Mouse (Mus musculus) gastrocnemius, postnatal 36 days (tissue): ENCODE data around the gene 4933424G06Rik. TPM values are rescaled to one million over a fixed set of nuclear protein-coding genes. Genes with fewer than 3 reads are reported as not detected.
"Not testable (repeated sequence)": the region's sequence is repeated elsewhere in the genome, so short reads cannot be mapped to it uniquely, and the experiment has no call there.

Experiments used
- DNase-seq, 2 experiments: peaks; one replicate each; pipeline ENCODE4 v3.0.0; 2022
- intact Hi-C: fragments of 180-260 bp; cut with DNase I; formaldehyde crosslinking; loops from one replicate; pipeline ENCODE4 v1.15.1; 2025
- long read RNA-seq, 2 experiments: library from polyadenylated mRNA; stranded (forward); transcript quantifications; one replicate each; pipeline ENCODE4 v2.0.0; 2021
- total RNA-seq, 2 experiments: library from RNA; stranded (reverse); gene quantifications; 2 replicates each; pipeline ENCODE4 v1.2.3; 2021

The 4933424G06Rik gene
- total RNA-seq, result under 1 TPM in 1 of 2 experiments, not detected in 1; 0.49 TPM
- long read RNA-seq, experiment 1, partial matches to known transcripts, result 0 of 3 reads
- long read RNA-seq, experiment 1, other reads (novel, unspliced or antisense), result 3 of 3 reads
- long read RNA-seq, experiment 2, partial matches to known transcripts, result 0 of 5 reads
- long read RNA-seq, experiment 2, other reads (novel, unspliced or antisense), result 5 of 5 reads

DNA sequence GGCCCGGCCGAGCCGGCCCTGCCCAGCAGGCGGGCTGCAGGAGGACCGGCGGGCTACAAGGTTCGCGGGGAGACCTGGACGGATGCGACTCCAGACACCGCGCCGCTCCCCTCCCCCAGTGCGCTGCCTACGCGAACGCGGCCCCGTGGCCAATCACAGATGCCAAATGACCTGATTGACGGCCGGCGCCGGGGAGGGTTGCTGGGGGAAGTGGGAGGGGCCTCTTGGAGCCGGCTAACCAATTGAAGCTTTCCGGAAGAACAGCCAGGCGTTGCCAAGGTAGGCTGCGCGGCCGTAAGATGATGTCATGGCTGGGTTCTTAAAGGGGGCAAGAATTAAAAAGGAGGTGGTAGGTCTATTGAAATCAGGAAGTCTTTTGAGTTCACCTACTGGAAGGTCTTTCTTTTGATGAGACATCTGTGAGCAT, at the start of gene 4933424G06Rik:
4933424G06Rik (plus strand) TSS at position 296 of the 427 bp plus-strand sequence.
- peak; percentile 92 to 97 for DNase-seq
- intact Hi-C loops, result no loop called here

DNA sequence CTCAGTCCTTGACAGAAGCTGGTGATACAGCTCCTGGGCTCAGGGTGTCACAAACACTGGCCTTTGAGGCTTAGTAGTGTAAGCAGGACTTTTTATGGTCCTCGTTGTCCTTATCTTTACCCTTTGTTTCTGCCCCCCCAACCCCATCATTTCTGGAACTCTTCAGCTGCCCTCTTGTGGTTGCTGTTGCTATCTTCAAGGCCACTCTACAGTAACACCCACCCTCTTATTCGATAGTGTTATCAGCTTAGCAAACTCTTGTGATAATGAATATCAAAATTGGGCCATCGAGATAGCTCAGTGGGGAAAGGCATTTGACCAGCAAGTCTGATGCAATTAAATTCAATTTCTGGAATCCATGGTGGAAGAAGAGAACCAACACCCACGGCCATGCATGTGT, 45.5 kb upstream of the 4933424G06Rik start:
- intact Hi-C loops, result no loop called here

DNA sequence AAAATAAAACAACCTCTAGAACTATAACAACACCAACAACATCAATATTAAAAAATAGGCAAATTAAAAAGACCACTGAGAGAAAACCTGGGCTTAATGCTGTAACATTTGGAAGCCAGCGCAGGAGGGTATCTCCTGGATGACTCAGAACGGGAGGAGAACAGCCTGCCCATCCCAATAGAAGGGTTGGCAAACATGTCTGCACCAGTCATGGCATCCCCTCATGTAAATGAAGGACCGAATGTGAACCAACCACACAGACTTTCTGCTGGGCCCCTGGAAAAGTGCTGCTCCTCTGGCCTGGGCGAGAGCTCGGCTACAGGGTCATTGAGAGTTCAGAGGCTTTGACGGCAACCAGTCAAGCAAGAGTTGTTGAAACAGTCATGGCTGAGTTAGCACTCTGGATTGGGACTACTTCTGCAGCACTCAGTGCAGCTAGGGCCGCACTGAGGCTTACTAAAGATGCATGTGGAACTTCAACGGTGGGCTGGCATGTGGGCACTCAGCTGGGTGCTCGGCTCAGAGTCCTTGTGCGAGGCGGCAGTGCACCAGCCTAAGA, 44.7 kb upstream of the 4933424G06Rik start:
- no peak for DNase-seq
- intact Hi-C loops, result no loop called here

More for the DNA sequence above, 45.5 kb upstream of the 4933424G06Rik start:
- DNase-seq, result no peak

DNA sequence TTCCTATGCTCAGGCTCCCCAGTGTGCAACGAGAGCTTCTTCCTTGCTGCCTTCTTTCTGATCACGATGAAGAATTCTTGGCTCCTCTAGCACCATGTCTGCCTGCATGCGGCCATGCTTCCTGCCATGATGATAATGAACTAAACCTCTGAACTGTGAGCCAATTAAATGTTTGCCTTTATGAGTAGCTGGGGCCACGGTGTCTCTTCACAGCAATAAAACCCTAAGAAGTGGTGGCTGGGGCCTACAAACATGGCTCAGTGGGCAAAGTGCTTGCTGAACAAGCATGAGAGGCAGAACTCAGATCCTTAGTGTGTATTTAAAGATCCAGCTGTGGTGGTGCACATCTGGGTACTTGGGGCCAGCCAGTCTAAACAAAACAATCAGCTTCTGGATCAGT, 44.0 kb upstream of the 4933424G06Rik start:
- no peak for DNase-seq
- intact Hi-C loops, result no loop called here

DNA sequence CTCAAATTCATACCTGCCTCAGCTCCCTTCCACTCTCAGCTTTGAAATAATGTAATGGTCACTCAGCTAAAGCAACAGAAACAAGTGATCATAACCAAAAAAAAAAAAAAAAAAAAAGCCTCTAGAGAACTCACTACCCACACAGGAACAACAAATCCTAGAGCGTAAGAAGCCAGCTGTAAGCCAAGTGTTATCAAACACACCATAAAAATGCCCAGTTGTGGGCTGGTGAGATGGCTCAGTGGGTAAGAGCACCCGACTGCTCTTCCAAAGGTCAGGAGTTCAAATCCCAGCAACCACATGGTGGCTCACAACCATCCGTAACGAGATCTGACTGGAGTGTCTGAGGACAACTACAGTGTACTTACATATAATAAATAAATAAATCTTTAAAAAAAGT, 41.9 kb upstream of the 4933424G06Rik start:
- intact Hi-C loops, DNase-seq: not testable (repeated sequence)

DNA sequence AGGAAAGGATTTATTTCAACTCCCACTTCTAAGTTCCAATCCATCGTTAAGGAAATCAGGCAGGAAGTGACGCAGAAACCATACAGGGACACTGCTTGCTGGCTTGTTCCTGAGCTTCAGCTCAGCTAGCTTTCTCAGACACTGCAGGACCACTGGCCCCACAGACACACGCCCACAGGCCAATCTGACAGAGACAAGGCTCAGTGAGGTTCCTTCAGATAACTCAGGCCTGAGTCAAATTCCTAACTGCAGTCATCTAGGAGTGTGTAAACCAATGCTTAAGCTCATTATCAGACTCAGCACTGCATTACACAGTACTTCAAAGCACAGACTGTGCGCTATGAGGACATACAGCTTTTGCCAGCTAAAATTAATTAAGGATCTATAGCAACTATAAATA, 39.7 kb upstream of the 4933424G06Rik start:
- no peak for DNase-seq
- intact Hi-C loops, result no loop called here

DNA sequence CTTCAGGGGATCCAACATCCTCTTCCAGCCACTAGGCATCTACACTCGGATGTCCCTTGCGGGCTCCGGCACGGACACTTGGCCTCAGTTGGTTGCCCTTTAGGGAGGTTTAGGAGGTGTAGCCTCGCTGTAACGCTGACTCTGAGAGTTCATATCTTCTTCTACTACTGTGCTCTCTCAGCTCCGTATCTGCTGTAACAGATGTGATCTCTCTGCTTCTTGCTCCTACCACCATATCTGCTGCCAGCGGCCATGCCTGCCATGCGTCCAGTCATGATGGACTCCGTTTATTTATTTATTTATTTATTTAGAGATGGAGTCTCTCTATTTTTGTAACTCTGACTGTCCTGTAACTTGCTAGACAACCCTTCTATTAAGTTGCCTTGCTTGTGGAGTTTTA, 38.7 kb upstream of the 4933424G06Rik start:
- intact Hi-C loops, result no loop called here

DNA sequence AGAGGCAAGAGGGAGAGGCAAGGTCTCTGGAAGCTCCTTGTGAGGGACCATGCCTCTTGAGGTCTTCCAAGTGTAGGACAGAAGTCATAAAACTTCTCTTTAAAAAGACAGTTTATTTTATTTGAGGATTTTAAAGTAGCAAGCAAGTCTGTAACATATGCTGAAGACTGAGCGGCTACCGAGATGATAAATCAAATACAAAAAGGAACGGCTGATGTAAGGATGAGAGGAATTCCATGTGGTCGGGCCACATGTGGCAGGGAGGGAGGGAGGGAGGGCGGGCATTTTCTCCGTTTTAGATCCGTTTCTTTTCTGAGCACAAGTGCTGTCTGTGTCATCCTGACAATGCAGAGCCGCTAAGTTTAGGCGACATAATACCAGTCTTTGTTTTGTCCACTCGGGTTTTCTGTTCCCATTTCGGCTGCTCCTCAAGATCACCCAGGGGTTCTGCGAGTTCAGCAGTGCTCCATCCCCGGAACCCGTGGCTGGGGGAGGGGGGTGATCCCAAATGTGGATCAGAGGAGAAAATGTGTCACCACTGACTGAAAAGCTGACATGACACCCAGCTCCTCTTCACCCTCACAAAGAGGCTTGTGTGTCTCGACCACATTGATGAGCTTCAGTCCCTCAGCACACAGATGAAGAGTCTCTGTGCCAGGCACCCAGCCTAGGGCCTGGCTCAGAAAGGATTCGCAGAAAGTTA, 37.1 kb upstream of the 4933424G06Rik start:
- DNase-seq, result no peak
- intact Hi-C loops, result no loop called here

More for the DNA sequence above, 38.7 kb upstream of the 4933424G06Rik start:
- DNase-seq, result no peak

DNA sequence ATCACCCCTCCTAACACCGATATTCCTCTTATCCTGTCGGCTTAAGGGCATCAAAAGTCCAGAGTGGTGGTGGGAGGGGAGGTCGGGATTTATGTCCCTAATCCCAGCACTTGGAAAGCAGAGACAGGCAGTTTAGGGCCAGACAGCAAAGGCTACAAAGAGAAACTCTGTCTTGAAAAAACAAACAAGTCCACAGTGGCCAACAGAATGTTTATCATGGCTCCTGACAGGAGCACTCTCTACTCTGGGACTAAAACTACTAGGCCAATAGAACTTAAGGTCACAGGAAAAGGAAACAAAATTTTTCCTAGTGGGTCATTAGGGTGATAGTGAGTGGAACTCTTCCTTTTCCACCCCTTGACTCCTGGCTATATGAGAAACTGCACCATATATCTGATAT, 35.0 kb upstream of the 4933424G06Rik start:
- no peak for DNase-seq
- intact Hi-C loops, result no loop called here

DNA sequence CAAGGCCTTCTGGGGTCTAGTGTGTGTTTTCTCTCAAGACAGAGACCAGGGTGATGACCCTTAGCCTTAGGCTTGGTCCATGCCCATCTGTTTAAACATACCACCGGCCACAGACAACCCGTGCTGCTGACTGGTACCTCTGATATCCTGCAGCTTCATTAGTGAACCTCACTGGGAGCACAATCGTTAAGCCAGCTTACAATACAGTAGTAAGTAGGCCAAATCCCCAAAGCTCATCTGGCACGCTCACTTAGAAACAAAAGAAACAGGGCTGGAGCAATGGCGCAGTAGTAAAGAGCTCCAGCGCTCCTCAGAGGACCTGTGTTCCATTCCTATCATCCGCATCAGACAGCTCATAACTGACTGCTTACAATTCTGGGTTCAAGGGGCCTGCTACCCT, 29.1 kb upstream of the 4933424G06Rik start:
- intact Hi-C loops, result no loop called here
- no peak for DNase-seq

DNA sequence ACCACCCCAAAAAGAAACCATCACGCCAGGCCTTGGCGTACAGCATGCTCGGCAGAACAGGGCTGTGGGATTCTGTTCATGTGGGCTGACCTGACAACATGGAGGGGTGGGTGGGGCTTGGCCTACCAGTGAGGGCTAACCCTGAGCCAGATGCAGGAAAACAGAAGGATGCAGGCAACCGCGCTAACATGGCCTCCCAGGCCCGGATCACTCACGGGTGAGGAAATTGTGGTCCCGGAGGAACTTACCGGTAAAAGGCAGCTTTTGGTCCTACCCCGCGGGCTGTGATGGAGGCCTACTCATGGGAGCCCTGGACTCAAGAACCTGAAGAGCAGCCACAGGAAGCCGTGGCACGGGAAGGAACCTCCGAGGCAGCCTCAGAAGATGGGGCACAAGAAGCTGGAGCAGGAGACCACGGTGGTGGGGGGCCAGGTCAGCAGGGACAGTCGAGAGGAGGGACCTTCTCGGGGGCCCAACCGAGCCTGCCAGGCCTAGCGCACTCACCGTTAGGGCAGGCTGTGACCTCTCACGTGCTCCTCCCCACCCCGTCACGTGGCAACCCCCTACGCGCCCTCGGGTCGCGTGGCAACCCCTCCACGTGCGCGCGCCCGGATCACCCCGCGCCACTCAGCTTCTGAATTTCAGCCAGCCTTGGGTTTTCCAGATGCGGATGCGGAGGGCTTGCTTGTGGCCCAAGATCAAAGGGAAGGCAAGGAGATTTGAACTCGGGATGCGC, 27.2 kb upstream of the 4933424G06Rik start, which contains the start of gene Fam178b:
Fam178b (minus strand) TSS at position 564 of the 736 bp plus-strand sequence.
- intact Hi-C loops, result no loop called here

DNA sequence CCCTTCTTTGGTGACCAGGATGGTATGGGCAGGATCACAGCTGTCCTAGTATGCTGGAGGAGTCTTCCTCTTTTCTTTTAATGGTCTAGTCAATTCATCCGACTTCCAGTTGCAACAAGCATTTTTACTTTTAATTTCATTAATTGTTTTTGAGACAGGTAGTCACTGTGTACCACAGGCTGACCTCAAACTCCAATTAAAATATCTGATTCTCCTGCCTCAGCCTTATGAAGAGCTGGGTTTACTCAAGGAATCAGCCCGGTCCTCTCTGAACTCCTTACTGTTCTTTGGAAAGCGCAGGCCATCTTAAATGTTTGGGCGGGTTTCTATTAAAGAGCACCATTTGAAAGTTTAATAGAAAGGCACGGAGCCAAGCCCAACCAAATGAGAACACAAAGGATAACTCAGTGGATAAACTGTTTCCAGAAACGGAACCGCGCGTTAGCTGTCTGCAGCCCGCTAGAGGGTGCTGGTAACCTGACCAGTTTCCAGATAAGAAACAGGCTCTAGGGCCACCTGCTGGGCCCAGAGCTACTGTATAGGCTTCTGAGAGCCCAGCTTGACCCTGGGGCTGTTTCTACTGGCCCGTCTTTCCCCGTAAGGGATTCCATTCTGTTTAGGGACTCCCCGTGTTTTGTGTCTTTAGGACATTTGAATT, 26.0 kb upstream of the 4933424G06Rik start:
- peak; percentile 59 to 74 for DNase-seq
- intact Hi-C loops, result loop anchor here (1.0 kb wide), 1 partner anchor 137 kb away; the partner anchor contains the start of gene Ankrd39

More for the DNA sequence above, 27.2 kb upstream of the 4933424G06Rik start, which contains the start of gene Fam178b:
- no peak for DNase-seq

DNA sequence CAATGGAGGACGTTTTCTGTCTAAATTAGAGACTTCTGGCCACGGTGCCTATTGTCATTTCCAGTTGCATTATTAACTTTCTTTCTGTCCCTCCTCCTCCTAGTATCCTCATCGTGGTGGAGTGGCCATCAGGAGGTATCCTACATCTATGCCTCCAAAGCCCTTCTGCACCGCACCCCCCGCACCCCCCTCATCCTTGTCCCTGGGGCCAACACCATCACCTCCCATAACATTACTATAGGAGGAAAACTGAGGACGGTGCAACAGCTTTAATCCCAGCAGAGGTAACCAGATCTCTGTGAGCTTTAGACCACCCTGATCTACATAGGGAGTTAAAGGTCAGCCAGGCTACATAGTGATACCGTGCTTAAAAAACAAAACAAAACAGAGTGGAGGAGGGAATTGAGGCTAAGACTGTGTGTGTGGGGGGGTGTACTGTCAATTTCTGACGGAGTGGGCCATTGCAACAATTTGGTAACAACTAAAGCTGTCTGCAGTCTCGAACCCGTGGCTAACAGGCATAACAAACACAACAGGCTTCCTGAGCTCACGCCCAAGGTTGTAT, 19.2 kb upstream of the 4933424G06Rik start:
- no peak for DNase-seq
- intact Hi-C loops, result no loop called here

DNA sequence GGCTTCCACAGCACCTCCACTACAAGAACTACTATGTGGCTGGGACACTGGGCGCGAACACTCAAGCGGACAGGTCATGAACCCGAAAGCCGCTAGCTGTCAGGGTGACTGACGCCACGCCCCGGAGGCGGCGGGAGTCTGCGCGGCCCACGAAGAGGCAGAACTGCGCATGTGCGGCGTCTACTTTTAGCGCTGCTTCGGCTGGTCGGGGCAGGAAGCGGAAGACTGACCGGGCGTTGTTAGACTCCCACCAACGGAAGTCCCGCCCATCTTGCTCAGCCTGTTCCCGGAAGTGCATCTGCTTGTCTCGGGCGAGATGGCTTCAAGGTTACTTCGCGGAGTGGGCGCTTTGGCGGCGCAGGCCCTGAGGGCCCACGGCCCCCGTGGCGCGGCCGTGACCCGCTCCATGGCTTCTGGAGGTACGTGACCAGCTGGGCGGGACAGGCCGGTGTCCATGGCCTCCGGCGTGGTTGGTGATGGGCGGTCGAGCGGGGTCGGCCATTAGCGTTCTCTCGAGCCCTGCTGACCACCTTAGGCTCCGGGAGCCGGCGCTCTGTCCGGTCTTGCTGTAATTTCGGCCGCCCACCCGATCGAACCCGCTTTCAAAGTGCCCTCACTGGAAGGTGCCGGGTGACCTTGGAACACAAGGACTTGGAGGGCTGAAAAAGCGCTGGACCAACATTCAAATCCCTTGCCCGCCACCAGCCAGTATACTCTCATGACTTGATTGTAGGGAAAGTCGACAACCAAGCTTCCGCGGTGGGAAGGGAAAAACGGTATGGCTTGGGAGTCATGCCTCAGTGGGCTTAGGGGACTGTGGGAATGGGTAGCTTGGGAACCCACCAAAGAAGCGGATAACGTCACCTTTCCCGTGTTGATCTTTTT, 18.4 kb upstream of the 4933424G06Rik start, which contains the start of gene Cox5b:
Cox5b (plus strand) TSS at position 179 of the 885 bp plus-strand sequence.
- peak; percentile 92 to 96 for DNase-seq
- intact Hi-C loops, result loop anchor here (2.0 kb wide), 1 partner anchor 15 kb away; no protein-coding TSS in a partner anchor

DNA sequence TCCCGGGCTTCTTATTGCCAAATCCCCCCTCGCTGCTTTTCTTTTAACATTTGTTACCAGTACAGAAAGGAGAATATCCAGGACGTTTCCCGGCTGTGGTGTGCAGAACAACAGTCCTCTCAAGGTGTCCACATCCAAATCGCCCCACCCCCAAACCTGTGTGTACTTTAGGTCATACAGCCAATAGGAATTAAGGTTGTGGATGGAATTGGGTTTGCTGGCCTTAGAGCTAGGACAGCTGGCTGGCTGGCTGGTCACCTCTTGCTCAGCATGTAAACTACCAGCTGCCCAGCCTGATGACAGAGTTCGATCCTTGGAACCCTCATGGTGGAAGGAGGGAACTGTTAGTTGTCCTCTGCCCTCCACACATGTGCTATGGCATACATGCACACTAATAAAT, 15.1 kb upstream of the 4933424G06Rik start:
- intact Hi-C loops, result no loop called here

DNA sequence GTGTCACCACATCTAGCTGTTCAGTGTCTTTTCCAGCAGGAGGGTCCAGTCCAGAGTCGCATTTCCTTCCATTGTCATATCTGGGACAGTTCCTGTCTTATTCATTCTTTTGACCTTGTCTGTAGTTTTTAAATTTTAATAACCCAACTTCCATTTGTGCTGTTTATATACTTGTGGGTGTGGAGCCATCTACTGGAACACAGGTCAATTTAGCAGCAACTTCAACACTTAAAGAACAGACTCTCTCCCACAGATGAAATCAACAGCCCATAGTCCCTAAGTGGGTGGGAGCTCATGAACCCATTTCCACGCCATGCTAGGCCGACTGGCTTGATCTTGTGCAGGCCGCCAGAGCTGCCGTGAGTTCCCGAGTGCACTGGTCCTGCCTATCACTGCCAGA, 13.5 kb upstream of the 4933424G06Rik start:
- no peak for DNase-seq
- intact Hi-C loops, result no loop called here

More for the DNA sequence above, 15.1 kb upstream of the 4933424G06Rik start:
- DNase-seq, result no peak

DNA sequence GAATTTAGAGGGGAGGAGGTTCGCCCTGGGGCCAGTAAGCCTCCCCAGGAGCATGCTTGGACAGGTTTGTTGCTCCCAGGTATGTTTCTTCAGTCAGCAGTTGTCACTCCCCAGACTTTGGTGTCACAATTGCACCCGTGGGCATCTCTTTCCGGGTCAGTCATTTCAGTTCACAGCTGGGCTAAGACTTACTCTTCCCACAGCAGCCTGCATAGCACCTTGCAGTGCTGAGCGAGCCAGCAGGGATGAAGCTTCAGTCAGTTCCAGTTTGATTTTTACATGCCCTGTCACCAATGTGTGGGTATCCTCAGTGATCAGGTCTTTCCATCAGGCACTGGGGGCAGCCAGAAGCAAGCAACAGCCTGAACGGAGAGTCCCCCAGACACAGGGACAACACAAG, 12.9 kb upstream of the 4933424G06Rik start:
- DNase-seq, result no peak
- intact Hi-C loops, result no loop called here

DNA sequence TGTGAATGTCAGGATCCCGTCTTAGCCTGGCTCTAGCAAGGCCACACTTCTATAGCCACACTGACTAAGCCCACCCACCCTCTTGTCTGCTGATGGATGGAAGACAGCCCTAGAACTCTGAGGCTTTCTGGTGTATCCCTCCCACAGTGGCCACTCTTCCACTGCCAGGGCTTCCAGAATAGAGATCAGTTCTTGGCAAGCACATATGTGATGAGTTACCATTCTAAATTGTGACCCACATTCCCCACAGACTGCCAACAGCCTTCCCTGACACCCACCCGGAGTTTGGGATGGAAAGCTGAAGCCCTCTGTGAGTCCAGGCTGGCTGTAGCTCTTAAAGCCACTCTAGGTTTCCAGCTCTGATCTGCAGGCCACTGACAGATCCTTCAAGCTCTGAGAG, 2.8 kb upstream of the 4933424G06Rik start:
- no peak for DNase-seq
- intact Hi-C loops, result loop anchor here (2.0 kb wide), 1 partner anchor 14 kb away; no protein-coding TSS in a partner anchor

DNA sequence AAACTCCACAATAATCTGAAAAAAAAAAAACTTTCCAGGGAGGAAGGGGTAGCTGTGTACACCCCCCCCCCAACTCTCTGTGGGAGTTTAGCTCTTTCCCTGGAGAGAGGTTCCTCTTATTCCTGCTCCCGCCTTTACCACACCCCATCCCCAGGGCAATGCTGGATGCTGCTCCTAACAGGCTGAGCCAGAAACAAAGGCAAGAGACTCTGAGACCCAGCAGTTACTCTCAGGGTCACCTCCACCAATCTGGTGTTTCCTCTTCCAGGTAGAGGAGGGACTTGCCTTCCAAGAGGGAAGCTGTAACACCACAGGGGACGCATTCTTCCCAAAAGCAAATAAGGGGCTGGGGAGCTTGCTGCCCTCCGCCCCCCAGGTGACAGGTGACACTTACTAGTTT, 2.2 kb upstream of the 4933424G06Rik start:
- intact Hi-C loops, result loop anchor here (2.0 kb wide), 1 partner anchor 15 kb away; no protein-coding TSS in a partner anchor
- DNase-seq, result no peak
